Mouse (Mus musculus) forebrain, embryonic 16.5 days (tissue): ENCODE measurements at regions not wholly inside any gene's neighbourhood (a gene's known extent, or its start where the extent isn't known, plus 50 kb on each side); places are given as distances from the start of the nearest gene placed in this dataset.
A peak's percentile ranks its signal among the peaks of the same experiment; 100 is the strongest.

ENCODE experiments used
- ATAC-seq: fragments of 200-750 bp; cut with Nextera tagmentation; 2 replicates; pipeline ENCODE4 v1.8.0; 2017; ENCODE audit warnings: mild to moderate bottlenecking, moderate library complexity
- H3K27ac ChIP-seq: fragments of 300-500 bp; sonication (generic); 2 replicates; pipeline ENCODE4 v1.5.1; 2014; ENCODE audit warnings: low read length, control low read depth
- H3K27me3 ChIP-seq: fragments of 300-500 bp; sonication (generic); replicated peaks from 2 replicates; pipeline ENCODE4 v1.6.1; 2014; ENCODE audit warnings: low read length; ENCODE audit not compliant: control insufficient read depth, insufficient read depth
- H3K36me3 ChIP-seq: fragments of 300-500 bp; sonication (generic); 2 replicates; pipeline ENCODE4 v1.6.1; 2014; ENCODE audit not compliant: control insufficient read depth, insufficient read depth
- H3K4me1 ChIP-seq: fragments of 300-500 bp; sonication (generic); replicated peaks from 2 replicates; pipeline ENCODE4 v1.6.1; 2014; ENCODE audit warnings: low read length; ENCODE audit not compliant: control insufficient read depth, insufficient read depth
- H3K4me2 ChIP-seq: fragments of 300-500 bp; sonication (generic); 2 replicates; pipeline ENCODE4 v1.6.1; 2014; ENCODE audit warnings: mild to moderate bottlenecking, low read length, control low read depth
- H3K4me3 ChIP-seq: fragments of 300-500 bp; sonication (generic); replicated peaks from 2 replicates; pipeline ENCODE4 v1.5.1; 2014; ENCODE audit warnings: mild to moderate bottlenecking, low read length, control low read depth
- H3K9ac ChIP-seq: fragments of 300-500 bp; sonication (generic); replicated peaks from 2 replicates; pipeline ENCODE4 v1.6.1; 2014; ENCODE audit warnings: low read depth, low read length, control low read depth
- H3K9me3 ChIP-seq: fragments of 300-500 bp; sonication (generic); 2 replicates; pipeline ENCODE4 v1.6.1; 2016; ENCODE audit warnings: low read length; ENCODE audit not compliant: control insufficient read depth
- WGBS: fragments of 180-500 bp; shearing (Covaris S2); extraction: QIAGEN DNeasy Blood & Tissue Kit; methylation state at CpG from one replicate; pipeline ENCODE4 v1.1.7; 2014; 5-methylcytosine and 5-hydroxymethylcytosine counted together

GRCm38 (mm10) chr2:92841626-92842025 is 73.3 kb upstream of the Syt13 start:
- Histone ChIP-seq H3K4me3 (no peak overlapping the region), H3K27ac (no peak overlapping the region), H3K27me3 (no peaks in the 10 kb centered on the region), H3K36me3 (no peaks in the 10 kb centered on the region), H3K4me1 (peaks cover 6% of the 10 kb centered on the region), H3K9ac (no peak overlapping the region), H3K9me3 (no peaks in the 10 kb centered on the region), H3K4me2 (no peak overlapping the region)
- WGBS = 46% methylated on average over 3 of the region's 3 CpGs
- no peak for ATAC-seq

GRCm38 (mm10) chr2:92845061-92845769 is 69.7 kb upstream of the Syt13 start:
- H3K4me2 ChIP-seq = no peak overlapping the region
- no peak overlapping the region for H3K4me3 ChIP-seq
- WGBS = 16% methylated on average over 14 of the region's 14 CpGs
- no peaks in the 10 kb centered on the region for H3K27me3 ChIP-seq
- H3K9ac ChIP-seq = no peak overlapping the region
- no peaks in the 10 kb centered on the region for H3K36me3 ChIP-seq
- peaks cover 13% of the 10 kb centered on the region for H3K4me1 ChIP-seq
- H3K27ac ChIP-seq = peak overlapping the region; percentile 31; the same call in 1 of the 2 replicates
- ATAC-seq = 0 out of 2 replicates have a peak, but pooled peaks have one; percentile 13
- H3K9me3 ChIP-seq = no peaks in the 10 kb centered on the region

GRCm38 (mm10) chr2:92848962-92849361 is 65.9 kb upstream of the Syt13 start:
- no peaks in the 10 kb centered on the region for H3K36me3 ChIP-seq
- 0 out of 2 replicates have a peak overlapping the region, but pooled peaks have one; percentile 19 for H3K27ac ChIP-seq
- no peaks in the 10 kb centered on the region for H3K27me3 ChIP-seq
- no peak overlapping the region for H3K9ac ChIP-seq
- 58% methylated on average over 13 of the region's 13 CpGs for WGBS
- no peaks in the 10 kb centered on the region for H3K9me3 ChIP-seq
- ATAC-seq = no peak
- H3K4me2 ChIP-seq = no peak overlapping the region
- H3K4me1 ChIP-seq = peaks cover 17% of the 10 kb centered on the region
- no peak overlapping the region for H3K4me3 ChIP-seq

DNA sequence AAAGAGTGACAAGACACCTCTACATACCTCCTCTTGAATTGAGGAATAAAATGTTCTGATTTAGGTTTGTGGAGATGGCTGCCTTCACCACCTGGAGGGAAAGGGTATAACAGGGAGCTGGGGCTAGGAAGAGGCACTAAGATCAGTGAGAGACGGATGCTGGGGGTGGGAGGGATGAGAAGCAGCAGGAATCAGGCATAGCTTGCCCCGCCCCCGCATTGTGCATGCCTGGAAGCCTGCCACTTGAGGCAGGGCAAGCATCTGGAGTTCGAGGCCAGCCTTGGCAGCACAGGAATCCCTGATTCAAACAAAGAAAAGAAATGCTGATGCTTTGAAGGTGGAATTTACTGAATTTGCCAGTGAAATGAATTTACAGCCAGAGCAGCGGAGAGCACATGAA is 63.6 kb upstream of the Syt13 start:
- H3K27me3 ChIP-seq = no peaks in the 10 kb centered on the region
- ATAC-seq = no peak
- WGBS = 34% methylated on average over 5 of the region's 5 CpGs
- H3K9ac ChIP-seq = no peak overlapping the region
- no peak overlapping the region for H3K4me3 ChIP-seq
- H3K9me3 ChIP-seq = no peaks in the 10 kb centered on the region
- peaks cover 11% of the 10 kb centered on the region for H3K4me1 ChIP-seq
- H3K36me3 ChIP-seq = no peaks in the 10 kb centered on the region
- no peak overlapping the region for H3K27ac ChIP-seq
- no peak overlapping the region for H3K4me2 ChIP-seq

- Histone ChIP-seq H3K9ac (no peak overlapping the region), H3K27me3 (no peaks in the 10 kb centered on the region), H3K4me3 (no peak overlapping the region), H3K4me1 (peaks cover 11% of the 10 kb centered on the region), H3K4me2 (no peak overlapping the region), H3K27ac (no peak overlapping the region), H3K9me3 (no peaks in the 10 kb centered on the region), H3K36me3 (no peaks in the 10 kb centered on the region)
- no peak; the same call in 1 of the 2 replicates for ATAC-seq
- 76% methylated on average over 3 of the region's 3 CpGs for WGBS
Observed at GRCm38 (mm10) chr2:92853175-92853574, 61.7 kb upstream of the Syt13 start.

GRCm38 (mm10) chr2:92854331-92854730 is 60.6 kb upstream of the Syt13 start:
- Histone ChIP-seq H3K27ac (no peak overlapping the region), H3K4me1 (peaks cover 6% of the 10 kb centered on the region), H3K9me3 (no peaks in the 10 kb centered on the region), H3K4me3 (no peak overlapping the region), H3K4me2 (no peak overlapping the region), H3K27me3 (no peaks in the 10 kb centered on the region), H3K36me3 (no peaks in the 10 kb centered on the region), H3K9ac (no peak overlapping the region)
- no peak for ATAC-seq
- WGBS = 50% methylated on average over 4 of the region's 4 CpGs

- no peak overlapping the region for H3K9ac ChIP-seq
- WGBS = 65% methylated on average over 12 of the region's 12 CpGs
- no peak for ATAC-seq
- H3K27me3 ChIP-seq = no peaks in the 10 kb centered on the region
- H3K9me3 ChIP-seq = no peaks in the 10 kb centered on the region
- peaks cover 4% of the 10 kb centered on the region for H3K4me1 ChIP-seq
- H3K27ac ChIP-seq = no peak overlapping the region
- no peak overlapping the region for H3K4me2 ChIP-seq
- no peak overlapping the region for H3K4me3 ChIP-seq
- no peaks in the 10 kb centered on the region for H3K36me3 ChIP-seq
Observed at GRCm38 (mm10) chr2:92856047-92856446, 58.9 kb upstream of the Syt13 start.

GRCm38 (mm10) chr2:92860502-92861197 is 54.2 kb upstream of the Syt13 start:
- Histone ChIP-seq H3K27ac (no peak overlapping the region), H3K4me3 (no peak overlapping the region), H3K4me2 (no peak overlapping the region), H3K9ac (no peak overlapping the region), H3K4me1 (no peaks in the 10 kb centered on the region), H3K9me3 (no peaks in the 10 kb centered on the region), H3K27me3 (no peaks in the 10 kb centered on the region), H3K36me3 (no peaks in the 10 kb centered on the region)
- no peak for ATAC-seq
- 72% methylated on average over 8 of the region's 8 CpGs for WGBS
